Mouse (Mus musculus) thymus, postnatal 25 days (tissue): ENCODE data around the gene Spin2e.
"Not testable (repeated sequence)": the region's sequence is repeated elsewhere in the genome, so short reads cannot be mapped to it uniquely, and the experiment has no call there.

Source experiments
- DNase-seq: peaks from one replicate; pipeline ENCODE4 v3.0.0; 2022

The Spin2e gene

DNA sequence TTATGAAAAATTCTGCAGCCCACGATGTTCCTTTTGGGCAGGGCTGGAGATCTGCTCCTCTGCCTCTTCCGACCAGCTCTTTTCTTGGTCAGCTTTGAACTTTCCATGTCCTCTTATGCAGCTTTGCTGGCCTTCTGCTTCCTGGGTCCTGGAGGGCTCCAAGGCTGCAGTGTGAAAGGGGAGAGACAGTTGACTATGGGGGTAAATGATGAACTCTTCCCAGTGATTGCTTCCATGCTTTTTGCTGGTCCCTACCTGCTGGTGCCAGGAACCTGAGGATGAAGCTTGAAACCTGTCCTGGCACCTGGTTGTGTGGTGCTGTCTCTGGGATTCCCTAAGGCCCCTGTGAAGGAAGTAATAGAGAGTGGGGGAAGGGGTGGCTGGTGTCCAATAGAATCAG, at the start of gene Spin2e:
Gene Spin2e, minus strand, starts transcription at position 101 of the 400 bp plus-strand sequence.
- DNase-seq = not testable (repeated sequence)

DNA sequence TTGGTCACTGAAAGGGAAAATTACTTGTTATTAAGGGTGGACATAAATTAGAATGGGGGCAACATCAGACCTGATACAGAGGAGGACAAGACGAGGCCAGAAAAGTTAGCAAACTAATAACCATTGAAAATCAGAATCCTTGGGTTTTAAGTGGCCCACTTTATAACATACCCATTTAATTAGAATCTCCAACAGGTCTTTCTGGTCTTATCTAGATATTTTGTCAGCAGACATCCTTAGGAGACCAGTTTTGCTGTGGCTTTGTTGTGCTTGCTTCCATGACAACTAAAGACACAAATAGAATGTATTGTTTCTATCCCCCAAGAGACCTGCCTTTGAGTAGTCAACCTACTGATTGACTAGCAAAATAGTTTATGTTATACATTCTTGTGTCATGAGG, 44.5 kb downstream of the Spin2e start, which contains the start of gene Gm21883:
Gene Gm21883, minus strand, starts transcription at position 101 of the 400 bp plus-strand sequence.
- DNase-seq = not testable (repeated sequence)
